Mouse (Mus musculus) heart, postnatal 4 days (tissue): ENCODE data around the gene Psma5. TPM values are rescaled to one million over a fixed set of nuclear protein-coding genes. Genes with fewer than 3 reads are reported as not detected.

ENCODE experiments used
- DNase-seq: peaks from one replicate; pipeline ENCODE4 v3.0.0; 2021
- total RNA-seq, 2 experiments: library from RNA; stranded (reverse); gene quantifications; 2 replicates each; pipeline ENCODE4 v1.2.3; 2021

The Psma5 gene
- total RNA-seq, 2 experiments from 2014 or later = 77.4 to 81.8 TPM

- DNase-seq = no peak
Observed at GRCm38 (mm10) chr3:108306387-108306786, 49.7 kb downstream of the Psma5 start.

DNA sequence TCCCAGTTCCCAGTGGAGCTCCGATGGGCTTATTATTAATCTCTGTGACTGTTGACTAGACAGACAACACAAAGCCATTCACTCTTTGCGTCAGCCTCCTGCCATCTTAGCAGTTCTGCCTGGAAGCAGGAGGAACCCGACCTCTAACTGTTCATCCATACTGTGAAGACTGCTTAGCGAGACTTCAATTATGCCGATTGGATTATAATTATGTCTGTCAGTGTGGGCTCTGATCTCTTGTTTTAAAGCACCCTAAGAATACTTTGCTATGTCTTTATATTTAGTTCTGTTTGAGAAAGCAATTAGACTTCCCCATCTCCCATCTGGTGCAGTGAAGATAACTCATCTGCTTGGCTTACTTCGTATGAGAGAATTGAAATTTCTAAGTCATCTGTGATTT lies 50.8 kb downstream of the Psma5 start:
- DNase-seq = no peak

GRCm38 (mm10) chr3:108310921-108311341 lies 54.2 kb downstream of the Psma5 start:
- DNase-seq = no peak

DNA sequence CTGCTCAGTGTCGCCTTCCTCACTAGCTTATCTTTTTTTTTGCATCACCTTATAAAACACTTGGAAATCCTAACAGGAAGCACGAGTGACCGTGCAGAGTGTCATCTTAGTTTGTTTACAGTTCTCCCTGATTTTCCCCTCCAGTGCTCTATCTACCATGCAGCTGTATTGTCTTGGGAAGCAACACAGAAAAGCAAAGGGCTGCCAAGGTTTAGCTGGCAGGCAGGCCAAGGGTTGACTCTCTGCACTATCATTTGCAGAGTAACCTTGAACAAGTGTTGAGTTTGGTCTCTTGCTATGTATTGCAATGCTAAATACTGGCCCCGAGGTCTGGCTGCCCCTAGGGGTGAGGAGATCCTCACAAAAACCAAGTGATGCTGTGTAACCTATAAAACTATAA lies 55.0 kb downstream of the Psma5 start:
- DNase-seq = no peak

DNA sequence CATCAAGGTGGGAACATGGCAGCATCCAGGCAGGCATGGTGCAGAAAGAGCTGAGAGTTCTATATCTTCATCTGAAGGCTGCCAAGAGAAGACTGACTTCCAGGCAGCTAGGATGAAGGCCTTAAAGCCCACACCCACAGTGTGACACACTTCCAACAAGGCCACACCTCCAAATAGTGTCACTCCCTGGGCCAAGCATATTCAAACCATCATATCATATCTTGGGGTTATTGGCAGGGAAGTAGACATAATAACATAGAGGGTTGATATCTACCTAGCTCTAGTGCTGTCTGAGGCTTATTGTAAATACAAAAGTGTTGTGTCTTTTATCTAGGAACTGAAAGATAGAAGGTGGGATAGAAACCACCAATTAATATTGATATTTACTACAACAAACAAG lies 55.7 kb downstream of the Psma5 start:
- DNase-seq = no peak

GRCm38 (mm10) chr3:108313138-108313537 lies 56.4 kb downstream of the Psma5 start:
- no peak for DNase-seq

DNA sequence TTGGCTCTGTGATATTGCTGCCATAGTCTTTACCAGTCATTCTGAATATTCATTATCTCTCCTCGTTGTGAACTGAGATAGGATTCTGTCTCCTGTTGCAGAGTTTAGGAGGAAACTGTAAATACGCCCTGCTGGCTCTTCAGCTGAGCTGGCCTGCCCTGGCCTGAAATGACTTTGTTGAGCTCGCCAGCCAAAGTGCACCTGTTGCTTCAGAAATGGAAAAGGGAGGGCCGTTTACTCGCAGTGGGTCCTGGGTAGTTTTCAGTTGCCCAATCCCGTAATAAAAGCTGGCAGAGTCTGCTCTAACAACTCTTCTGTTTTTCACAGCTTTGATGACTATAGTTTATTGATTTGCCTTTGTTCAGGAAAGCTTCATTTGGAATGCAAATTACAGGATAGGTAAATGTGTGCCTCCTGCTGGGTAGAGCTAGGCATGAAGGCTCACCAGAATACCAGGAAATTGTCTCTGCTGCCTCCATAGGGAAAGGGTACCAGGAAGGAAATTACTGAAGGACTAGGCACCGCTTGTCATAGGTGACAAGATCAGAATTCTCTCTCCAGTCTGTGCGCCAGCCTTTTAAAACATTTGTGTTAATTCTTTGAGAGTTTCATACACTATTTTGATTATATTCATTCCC lies 57.4 kb downstream of the Psma5 start:
- DNase-seq = no peak

DNA sequence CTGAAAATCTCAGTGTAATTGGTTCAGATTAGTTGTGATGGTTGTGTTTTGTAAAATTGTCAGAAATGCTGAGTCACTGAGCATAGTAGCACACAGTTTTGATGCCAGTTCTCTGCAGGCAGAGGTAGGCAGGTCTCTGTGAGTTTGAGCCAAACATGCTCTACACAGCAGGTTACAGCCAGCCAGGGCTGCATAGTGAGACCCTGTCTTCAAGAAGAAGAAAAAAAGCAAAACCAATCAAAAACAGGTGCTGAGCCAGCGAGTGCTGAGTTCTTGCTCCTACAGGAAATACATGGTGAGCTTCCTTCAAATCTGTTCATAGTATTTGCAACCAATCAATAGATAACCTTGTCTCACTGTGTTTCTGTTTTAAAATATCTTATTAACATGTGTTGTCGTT lies 61.8 kb downstream of the Psma5 start:
- DNase-seq = no peak

- no peak for DNase-seq
Observed at GRCm38 (mm10) chr3:108321671-108322070, 64.9 kb downstream of the Psma5 start.

DNA sequence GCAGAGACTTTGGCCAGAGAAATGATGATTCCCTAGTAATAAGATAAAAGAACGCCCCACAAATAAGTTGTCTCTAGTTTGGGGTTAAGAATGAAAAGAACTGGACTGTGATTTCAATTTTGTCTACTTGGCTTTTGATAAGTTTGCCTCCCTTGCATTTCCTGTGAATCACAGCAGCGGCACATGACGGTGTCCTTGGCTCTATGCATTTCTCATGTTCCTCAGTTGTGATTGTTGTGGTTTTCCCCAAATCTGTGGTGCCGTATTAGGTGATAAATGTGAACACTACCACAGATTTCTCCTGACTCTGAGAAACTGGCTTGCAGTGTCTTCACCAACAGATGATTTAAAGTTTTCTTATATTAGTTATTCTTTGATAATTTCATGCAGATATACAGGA lies 65.4 kb downstream of the Psma5 start:
- no peak for DNase-seq

GRCm38 (mm10) chr3:108322962-108323361 lies 66.2 kb downstream of the Psma5 start:
- no peak for DNase-seq

- DNase-seq = no peak
Observed at GRCm38 (mm10) chr3:108324837-108325236, 68.1 kb downstream of the Psma5 start.

DNA sequence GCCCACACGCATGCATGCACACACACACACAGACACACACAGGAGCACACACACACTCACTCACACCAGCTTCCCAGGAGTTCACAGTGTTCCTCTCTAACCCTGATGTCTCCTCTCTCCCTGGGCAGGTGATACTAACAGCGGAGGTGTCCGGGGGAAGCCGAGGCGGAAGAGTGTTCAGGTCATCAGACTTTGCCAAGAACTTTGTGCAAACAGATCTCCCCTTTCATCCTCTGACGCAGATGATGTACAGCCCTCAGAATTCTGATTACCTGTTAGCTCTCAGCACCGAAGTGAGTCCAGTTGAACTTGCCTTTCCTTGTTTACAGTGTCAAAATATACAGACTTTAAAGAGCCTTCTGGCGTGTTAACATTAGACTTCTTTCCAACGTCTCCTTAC lies 68.8 kb downstream of the Psma5 start:
- DNase-seq = no peak

DNA sequence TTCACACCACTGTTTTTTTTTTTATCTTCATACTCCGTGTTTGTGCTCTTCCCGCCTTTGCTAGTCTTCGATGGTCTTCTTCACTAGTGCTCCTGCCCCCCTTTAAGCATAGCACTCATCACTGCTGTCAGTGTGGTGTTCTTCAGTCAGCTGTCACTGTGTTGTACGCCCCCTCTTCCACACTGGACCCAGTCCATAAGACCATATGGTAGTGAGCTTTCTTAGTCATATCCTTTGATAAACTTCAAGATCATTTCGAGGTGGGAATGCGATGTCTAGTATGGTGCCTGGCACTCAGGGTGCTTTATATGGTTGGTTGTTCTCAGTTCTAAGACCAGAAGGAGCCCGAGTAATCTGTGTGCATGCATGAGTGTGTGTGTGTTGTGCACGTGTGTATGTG lies 70.5 kb downstream of the Psma5 start:
- DNase-seq = peak; percentile 35

GRCm38 (mm10) chr3:108327916-108328315 lies 71.2 kb downstream of the Psma5 start:
- peak; percentile 20 for DNase-seq

DNA sequence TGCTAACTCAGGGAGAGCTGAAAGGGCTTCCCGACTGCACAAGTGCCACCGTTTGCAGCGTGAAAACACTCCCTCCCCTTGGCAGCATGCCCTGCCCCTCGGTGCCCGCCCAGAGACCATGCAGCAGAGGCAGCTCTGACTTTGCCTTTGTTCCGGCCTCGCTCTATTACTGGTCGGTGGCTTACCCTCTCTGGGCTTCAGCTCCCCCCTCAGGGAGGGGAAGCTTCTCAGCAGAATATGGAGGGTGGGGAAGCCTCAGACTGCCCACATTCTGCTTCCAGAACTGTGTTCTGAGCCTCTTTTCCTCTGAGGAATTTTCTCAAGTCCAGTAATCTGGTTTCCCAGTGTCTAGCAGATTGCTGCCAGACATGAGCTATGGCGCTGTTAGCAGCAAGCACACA lies 71.7 kb downstream of the Psma5 start:
- peak; percentile 84 for DNase-seq

Other genes with a start within 250 kb of the Psma5 start
- gene Gstm1, start 239.0 kb upstream of the Psma5 start, total RNA-seq = 10 to 100 TPM; 46.2 to 48.4 TPM
- 10 to 100 TPM; 11.8 to 12.7 TPM for gene Gstm4, start 212.0 kb upstream of the Psma5 start, total RNA-seq
- 10 to 100 TPM; 16.7 to 16.9 TPM for gene Ampd2, start 170.3 kb upstream of the Psma5 start, total RNA-seq
- under 1 TPM; 0.31 to 0.34 TPM for gene Gnat2, start 164.1 kb upstream of the Psma5 start, total RNA-seq
- gene Gnai3, start 110.8 kb upstream of the Psma5 start, total RNA-seq = 10 to 100 TPM; 41.6 to 41.8 TPM
- not detected for gene Gpr61, start 102.0 kb upstream of the Psma5 start, total RNA-seq
- 1 to 10 TPM; 7.1 to 8.1 TPM for gene Amigo1, start 70.6 kb upstream of the Psma5 start, total RNA-seq
- 1 to 10 TPM; 4.9 to 5.4 TPM for gene Cyb561d1, start 55.7 kb upstream of the Psma5 start, total RNA-seq
- 1 to 10 TPM; 6.9 to 7.7 TPM for gene Atxn7l2, start 46.0 kb upstream of the Psma5 start, total RNA-seq
- gene Sypl2, start 30.3 kb upstream of the Psma5 start, total RNA-seq = 1 to 10 TPM; 2.6 to 4.1 TPM
- 10 to 100 TPM; 28.9 to 32.3 TPM for gene Sort1, start 27.2 kb downstream of the Psma5 start, total RNA-seq
- 10 to 100 TPM; 44.7 to 57.2 TPM for gene Mybphl, start 108.0 kb downstream of the Psma5 start, total RNA-seq
- 1 to 10 TPM; 6.7 to 8.8 TPM for gene Psrc1, start 126.9 kb downstream of the Psma5 start, total RNA-seq
- gene Celsr2, start 158.6 kb downstream of the Psma5 start, total RNA-seq = 1 to 10 TPM; 9.0 to 9.5 TPM
- gene Sars, start 188.3 kb downstream of the Psma5 start, total RNA-seq = 10 to 100 TPM; 88.2 to 90.6 TPM